Mouse (Mus musculus): ENCODE measurements around the gene Gps2.

- no peak for TF ChIP-seq EP300 (IDR thresholded peaks at IDR 0.05; ENCODE audit: low read depth)
- TF ChIP-seq CTCF (IDR thresholded peaks at IDR 0.05; ENCODE audit: low read depth): no peak
These were observed 2.7 kb upstream of the Gps2 start for GRCm38 (mm10) chr11:69910781-69911560.
